Comparison of ENCODE assay signal across 10 mouse cellular contexts in the genomic region with DNA sequence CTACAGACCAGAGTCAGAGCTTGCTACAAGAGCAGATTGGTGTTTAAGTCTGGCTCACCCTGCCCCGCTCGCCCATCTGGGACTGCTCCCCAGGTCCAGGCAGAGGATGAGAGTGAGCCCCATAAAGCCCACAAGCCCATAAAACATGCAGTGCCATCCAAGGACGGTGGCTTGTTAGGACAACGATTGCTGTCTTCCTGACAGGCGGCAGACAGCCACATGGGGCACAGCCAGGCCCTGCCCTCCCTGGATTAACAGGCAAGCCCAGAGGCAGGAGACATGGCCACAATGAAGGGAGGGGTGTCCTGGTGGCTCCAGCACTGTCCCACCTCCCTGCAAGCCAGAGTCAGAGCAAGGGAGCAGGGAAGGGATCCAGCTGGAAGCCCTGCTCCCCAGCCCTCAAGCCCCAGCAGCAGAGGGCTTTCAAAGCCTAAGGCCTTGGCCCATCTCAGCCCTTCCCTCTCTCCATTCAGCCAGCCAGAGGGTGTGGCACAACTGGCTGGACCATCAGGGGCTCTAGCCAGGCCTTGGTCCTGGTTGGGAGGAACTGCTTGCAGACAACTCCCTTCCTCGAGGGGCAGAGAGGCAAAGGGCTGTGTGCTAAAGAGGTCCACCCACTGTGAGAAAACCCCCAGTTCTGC. TPM values are rescaled to one million over a fixed set of nuclear protein-coding genes. Genes with fewer than 3 reads are reported as not detected.
DNase-seq lines count a peak whose midpoint lies in the region; ATAC-seq and TF ChIP-seq lines count a peak whose summit lies in the region.
"Had no signal": no experiment of that assay in that cellular context is flagged by ENCODE, and none has a peak within 500 bp of the region (broad histone marks: within the 10 kb centered on the region; RNA-seq: fewer than 3 reads in every experiment).

No protein-coding gene starts in this region.

- H3K27ac ChIP-seq in hindbrain, embryonic 16.5 days (ENCODE audit: low read depth, low read length): no peak overlapping the region
- no peak overlapping the region for H3K27ac ChIP-seq in hindbrain, embryonic 12.5 days
- no peak overlapping the region for H3K27ac ChIP-seq in hindbrain, embryonic 14.5 days
- H3K27ac ChIP-seq: liver, embryonic 15.5 days had no signal

- no peak overlapping the region for H3K9ac ChIP-seq in hindbrain, embryonic 16.5 days (ENCODE audit: low read depth, low read length)
- no peak overlapping the region for H3K9ac ChIP-seq in hindbrain, embryonic 12.5 days
- H3K9ac ChIP-seq in hindbrain, embryonic 14.5 days: no peak overlapping the region
- H3K9ac ChIP-seq: liver, embryonic 15.5 days had no signal

- H3K27me3 ChIP-seq in hindbrain, embryonic 16.5 days (replicated peaks; ENCODE audit: control insufficient read depth, insufficient read depth, low read length): no peaks in the 10 kb centered on the region
- H3K27me3 ChIP-seq in hindbrain, embryonic 12.5 days: no peaks in the 10 kb centered on the region
- H3K27me3 ChIP-seq in hindbrain, embryonic 14.5 days (ENCODE audit: control insufficient read depth, insufficient read depth, low read length): no peaks in the 10 kb centered on the region

- ATAC-seq in hindbrain, embryonic 16.5 days: peak; percentile 42; the same call in 1 of the 2 replicates
- ATAC-seq in hindbrain, embryonic 12.5 days (ENCODE audit: low FRiP score): no peak
- ATAC-seq in hindbrain, embryonic 14.5 days (ENCODE audit: low FRiP score): no peak

- DNase-seq in ZHBTc4 (ENCODE audit: low read depth, low spot score): peak; percentile 60
- DNase-seq in heart, adult 9 months (ENCODE audit: low spot score in 2 of 2): peak; percentile 79 to 81
- DNase-seq in lung, adult 2 months: peak; percentile 29
- DNase-seq in left cerebral cortex, adult 11 months (ENCODE audit: low spot score): no peak
- DNase-seq in layer of hippocampus, postnatal 36 days: no peak
- DNase-seq in hindbrain, embryonic 14.5 days (ENCODE audit: low spot score): no peak
- DNase-seq: retina, postnatal 1 day had no signal

- peaks cover 5% of the 10 kb centered on the region; the same call in 1 of the 2 replicates for H3K4me1 ChIP-seq in hindbrain, embryonic 16.5 days (ENCODE audit: control insufficient read depth, insufficient read depth, low read depth, low read length)
- peaks cover 24% of the 10 kb centered on the region for H3K4me1 ChIP-seq in hindbrain, embryonic 12.5 days
- peaks cover 25% of the 10 kb centered on the region for H3K4me1 ChIP-seq in lung, adult 2 months (ENCODE audit: control insufficient read depth, insufficient read depth, low read length)
- 0 out of 2 replicates have a peak, but pooled peaks cover 2% of the 10 kb centered on the region for H3K4me1 ChIP-seq in hindbrain, embryonic 14.5 days (replicated peaks; ENCODE audit: control insufficient read depth, insufficient read depth, low read length)

- no peaks in the 10 kb centered on the region for H3K36me3 ChIP-seq in hindbrain, embryonic 16.5 days (ENCODE audit: control insufficient read depth, insufficient read depth, low read length)
- H3K36me3 ChIP-seq in hindbrain, embryonic 12.5 days: 0 out of 2 replicates have a peak, but pooled peaks cover under 1% of the 10 kb centered on the region
- no peaks in the 10 kb centered on the region for H3K36me3 ChIP-seq in hindbrain, embryonic 14.5 days (replicated peaks; ENCODE audit: control insufficient read depth, insufficient read depth)
- H3K36me3 ChIP-seq: liver, embryonic 15.5 days had no signal

- TF ChIP-seq CTCF in lung, adult 2 months (IDR thresholded peaks at IDR 0.05; ENCODE audit: insufficient read depth, low read length): no peak

- no peak overlapping the region for H3K4me2 ChIP-seq in hindbrain, embryonic 16.5 days (ENCODE audit: low read length)
- no peak overlapping the region for H3K4me2 ChIP-seq in hindbrain, embryonic 12.5 days (replicated peaks)
- no peak overlapping the region for H3K4me2 ChIP-seq in hindbrain, embryonic 14.5 days (replicated peaks)
- H3K4me2 ChIP-seq: liver, embryonic 15.5 days had no signal

- no peaks in the 10 kb centered on the region for H3K9me3 ChIP-seq in hindbrain, embryonic 16.5 days (ENCODE audit: control insufficient read depth, low read length)
- no peaks in the 10 kb centered on the region for H3K9me3 ChIP-seq in hindbrain, embryonic 12.5 days (replicated peaks)
- no peaks in the 10 kb centered on the region for H3K9me3 ChIP-seq in hindbrain, embryonic 14.5 days (ENCODE audit: control insufficient read depth, low read length)
- H3K9me3 ChIP-seq: liver, embryonic 15.5 days had no signal

- WGBS in hindbrain, embryonic 16.5 days: 42% methylated on average over 6 of the region's 6 CpGs
- 68% methylated on average over 6 of the region's 6 CpGs for WGBS in hindbrain, embryonic 12.5 days
- 52% methylated on average over 6 of the region's 6 CpGs for WGBS in lung, adult 2 months
- 69% methylated on average over 6 of the region's 6 CpGs for WGBS in hindbrain, embryonic 14.5 days

- no peak overlapping the region for H3K4me3 ChIP-seq in hindbrain, embryonic 16.5 days (ENCODE audit: low read length)
- H3K4me3 ChIP-seq in hindbrain, embryonic 12.5 days: no peak overlapping the region
- H3K4me3 ChIP-seq in lung, adult 2 months (replicated peaks; ENCODE audit: extremely low read depth, low read depth, low read length): no peak overlapping the region
- H3K4me3 ChIP-seq in hindbrain, embryonic 14.5 days (replicated peaks; ENCODE audit: low read length): no peak overlapping the region
- H3K4me3 ChIP-seq: liver, embryonic 15.5 days had no signal

- 0 out of 2 replicates have a peak, but pooled peaks have one; percentile 10 for TF ChIP-seq POLR2A in lung, adult 2 months (IDR thresholded peaks at IDR 0.05; ENCODE audit: borderline replicate concordance, extremely low read depth, low read depth, low read length)

RNA-seq across cellular contexts. Expression of a gene that starts 40.1 kb away (rescaled TPM):
- 13.5 and 13.7 TPM in 2 replicates for polyA plus RNA-seq in hindbrain, embryonic 16.5 days (2015; fragmentation: Nextera tagmentation; extraction: Ambion mirVana)
- 26.1 and 28.3 TPM in 2 replicates for polyA plus RNA-seq in hindbrain, embryonic 12.5 days (2016; fragmentation: Nextera tagmentation; extraction: Ambion mirVana)
- polyA plus RNA-seq in lung, adult 2 months (2012; rRNA removed): 781 and 1,078 TPM in 2 replicates
- 10 to 100 TPM; 34.5 to 48.6 TPM for total RNA-seq in layer of hippocampus, postnatal 36 days (2021)
- polyA plus RNA-seq in hindbrain, embryonic 14.5 days (2014; fragmentation: Nextera tagmentation; extraction: Ambion mirVana): 15.1 and 15.5 TPM in 2 replicates

RNA-seq across cellular contexts. Expression of a gene that starts 41.2 kb away (rescaled TPM):
- polyA plus RNA-seq in hindbrain, embryonic 16.5 days (2015; fragmentation: Nextera tagmentation; extraction: Ambion mirVana): 0.14 and 0.35 TPM in 2 replicates
- polyA plus RNA-seq in hindbrain, embryonic 12.5 days (2016; fragmentation: Nextera tagmentation; extraction: Ambion mirVana): 0.46 and 0.60 TPM in 2 replicates
- polyA plus RNA-seq in lung, adult 2 months (2012; rRNA removed): 1.4 and 1.6 TPM in 2 replicates
- total RNA-seq in layer of hippocampus, postnatal 36 days (2021): not detected
- 0.26 and 0.43 TPM in 2 replicates for polyA plus RNA-seq in hindbrain, embryonic 14.5 days (2014; fragmentation: Nextera tagmentation; extraction: Ambion mirVana)
- polyA plus RNA-seq: liver, embryonic 15.5 days had no signal

Comparison
In these comparisons a context has a peak if more than half of its experiments do, and no peak if none do; other contexts are left out.
1. DNase-seq: peak in ZHBTc4 (single experiment), heart, adult 9 months (2 of 2) and lung, adult 2 months (single experiment); none in left cerebral cortex, adult 11 months (single experiment), layer of hippocampus, postnatal 36 days (0 of 2) and hindbrain, embryonic 14.5 days (single experiment).
2. RNA of a gene that starts 40.1 kb away (polyA plus RNA-seq): 781 to 1,078 TPM in lung, adult 2 months; 26.1 to 28.3 TPM in hindbrain, embryonic 12.5 days, 15.1 to 15.5 TPM in hindbrain, embryonic 14.5 days and 13.5 to 13.7 TPM in hindbrain, embryonic 16.5 days; every median in the first group is over 10 times any median in the second.